Mouse (Mus musculus) brown adipose tissue, adult 24 weeks (tissue): ENCODE results near the gene Trpc5. TPM values are rescaled to one million over a fixed set of nuclear protein-coding genes. Genes with fewer than 3 reads are reported as not detected.

Experiments used
- H3K27ac ChIP-seq: fragments of 200-500 bp; replicated peaks from 2 replicates; pipeline ENCODE4 v1.5.1; 2012; ENCODE audit warnings: low read depth, mild to moderate bottlenecking, low read length
- H3K4me1 ChIP-seq: fragments of 200-500 bp; 2 replicates; pipeline ENCODE4 v1.6.1; 2012; ENCODE audit warnings: low read length, mixed read lengths; ENCODE audit not compliant: control insufficient read depth, insufficient read depth, insufficient read length
- H3K4me3 ChIP-seq: fragments of 200-500 bp; 2 replicates; pipeline ENCODE4 v1.5.1; 2012; ENCODE audit warnings: low read depth, mild to moderate bottlenecking, low read length, moderate library complexity; ENCODE audit not compliant: insufficient read depth
- polyA plus RNA-seq: library from polyadenylated mRNA; stranded (reverse); fragments of >200 nt; gene quantifications from 2 replicates; pipeline ENCODE4 v1.2.4, GENCODE M21; 2012; ENCODE audit not compliant: missing spikeins, insufficient read depth, insufficient read length

Trpc5 gene
- polyA plus RNA-seq, 1 experiment: not detected

DNA sequence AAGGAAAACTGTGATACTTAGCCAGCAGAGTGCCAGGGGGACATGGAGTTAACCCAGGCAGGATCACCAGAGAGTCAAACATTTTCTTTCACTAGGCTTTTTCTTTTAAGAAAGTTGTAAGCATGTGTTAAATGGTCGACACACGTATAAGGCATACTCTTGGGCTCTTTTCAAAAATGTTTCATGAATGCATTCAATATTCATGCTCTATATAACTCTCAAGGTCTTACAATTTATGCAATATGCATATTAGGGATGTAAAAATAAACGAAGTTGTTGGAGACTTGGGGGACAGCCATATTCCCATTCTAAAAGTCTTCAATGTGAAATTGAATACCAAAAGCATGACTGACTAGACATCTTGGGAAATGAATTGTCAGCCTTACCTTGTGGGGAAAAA is 264.1 kb downstream of the Trpc5 start:
- H3K4me3 ChIP-seq: no peak overlapping the region
- no peak overlapping the region for H3K27ac ChIP-seq
- H3K4me1 ChIP-seq: no peaks in the 10 kb centered on the region

DNA sequence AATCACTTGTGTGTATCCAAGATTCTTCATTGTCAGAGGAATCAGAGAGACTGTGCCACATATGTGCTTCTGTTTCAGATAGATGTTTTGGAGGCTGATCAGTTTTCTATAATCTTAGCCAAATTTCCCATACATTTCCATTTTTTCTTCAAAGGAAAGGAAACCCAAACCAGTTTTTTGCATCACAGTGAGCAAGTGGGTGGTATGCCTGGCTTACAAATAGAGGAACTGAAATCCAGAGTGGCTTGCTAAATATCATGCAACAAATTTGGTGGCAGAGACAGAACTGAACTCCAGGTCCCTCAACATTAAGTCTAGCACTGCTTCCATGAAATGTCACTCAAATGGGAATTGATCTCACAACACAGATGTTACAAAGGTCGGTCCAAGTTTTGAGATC is 266.9 kb downstream of the Trpc5 start:
- H3K4me1 ChIP-seq: no peaks in the 10 kb centered on the region
- no peak overlapping the region for H3K4me3 ChIP-seq
- no peak overlapping the region for H3K27ac ChIP-seq

- H3K4me3 ChIP-seq: no peak overlapping the region
- H3K4me1 ChIP-seq: no peaks in the 10 kb centered on the region
Measured at GRCm38 (mm10) chrX:144420259-144420658, 267.7 kb downstream of the Trpc5 start.

GRCm38 (mm10) chrX:144408036-144408435 is 279.9 kb downstream of the Trpc5 start:
- Histone ChIP-seq H3K4me1 (no peaks in the 10 kb centered on the region), H3K27ac (no peak overlapping the region), H3K4me3 (no peak overlapping the region)

More at GRCm38 (mm10) chrX:144420259-144420658, 267.7 kb downstream of the Trpc5 start:
- no peak overlapping the region for H3K27ac ChIP-seq

DNA sequence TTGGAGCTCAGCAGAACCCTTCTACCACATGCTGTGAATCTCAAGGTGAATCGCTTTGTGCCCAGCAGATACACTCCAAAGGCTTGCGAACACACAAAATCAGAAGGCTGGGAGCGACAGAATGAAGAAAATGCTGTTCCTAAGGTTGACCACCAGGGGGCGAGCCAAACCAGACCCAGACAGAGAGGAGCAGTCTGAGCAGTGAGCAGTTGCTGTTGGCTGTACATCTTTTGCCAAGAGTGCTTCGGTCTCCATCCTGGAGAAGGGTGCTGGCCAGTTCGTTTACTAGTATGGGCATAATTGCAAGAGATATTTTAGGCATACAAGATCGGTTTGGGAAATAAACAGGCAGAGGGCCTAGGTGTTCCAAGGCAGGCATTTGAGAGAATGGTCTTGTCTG is 284.5 kb downstream of the Trpc5 start:
- H3K4me3 ChIP-seq: no peak overlapping the region

DNA sequence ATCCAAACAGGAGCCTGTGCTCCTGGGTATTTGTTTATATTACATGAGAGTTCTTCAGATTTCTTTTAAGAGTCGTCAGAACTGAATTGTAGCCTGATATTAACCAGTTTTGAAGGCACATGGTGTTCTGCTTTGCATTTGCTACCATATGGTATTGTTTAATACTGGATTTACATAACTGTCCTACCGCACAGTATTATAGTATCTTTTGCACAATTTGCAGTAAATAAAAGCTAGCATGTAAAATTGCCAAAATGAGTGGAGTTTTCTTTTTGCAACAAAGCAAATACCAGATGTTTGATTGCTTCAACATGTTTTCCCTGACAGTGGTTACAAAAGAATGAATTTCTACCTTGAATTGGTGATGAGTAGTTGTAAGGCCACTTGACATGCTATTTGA is 313.8 kb downstream of the Trpc5 start:
- H3K27ac ChIP-seq: no peak overlapping the region
- H3K4me1 ChIP-seq: no peaks in the 10 kb centered on the region
- H3K4me3 ChIP-seq: no peak overlapping the region

More for the DNA sequence above, 284.5 kb downstream of the Trpc5 start:
- H3K4me1 ChIP-seq: no peaks in the 10 kb centered on the region
- no peak overlapping the region for H3K27ac ChIP-seq

GRCm38 (mm10) chrX:144338355-144338754 is 349.6 kb downstream of the Trpc5 start:
- H3K27ac ChIP-seq: no peak overlapping the region
- no peaks in the 10 kb centered on the region for H3K4me1 ChIP-seq
- H3K4me3 ChIP-seq: no peak overlapping the region

DNA sequence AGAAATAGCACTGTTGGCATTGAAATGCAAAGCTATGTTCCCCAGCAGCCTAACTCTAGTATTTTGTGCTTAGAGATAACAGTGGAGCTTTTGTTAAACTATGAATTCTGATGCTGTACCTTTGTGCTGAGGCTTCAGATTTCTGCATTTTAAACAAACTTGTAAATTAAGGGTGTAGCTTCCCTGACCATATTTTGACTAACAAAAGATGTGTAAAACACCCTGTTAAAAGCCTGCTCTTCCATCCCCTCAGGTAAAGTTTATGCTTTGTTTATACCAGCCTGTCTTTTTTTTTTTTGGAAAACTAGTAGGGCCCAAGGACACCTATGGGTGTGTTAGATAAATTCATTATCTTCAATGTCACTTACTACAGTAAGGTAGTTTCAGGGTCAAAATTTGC is 350.0 kb downstream of the Trpc5 start:
- H3K27ac ChIP-seq: no peak overlapping the region
- H3K4me3 ChIP-seq: no peak overlapping the region
- H3K4me1 ChIP-seq: no peaks in the 10 kb centered on the region

DNA sequence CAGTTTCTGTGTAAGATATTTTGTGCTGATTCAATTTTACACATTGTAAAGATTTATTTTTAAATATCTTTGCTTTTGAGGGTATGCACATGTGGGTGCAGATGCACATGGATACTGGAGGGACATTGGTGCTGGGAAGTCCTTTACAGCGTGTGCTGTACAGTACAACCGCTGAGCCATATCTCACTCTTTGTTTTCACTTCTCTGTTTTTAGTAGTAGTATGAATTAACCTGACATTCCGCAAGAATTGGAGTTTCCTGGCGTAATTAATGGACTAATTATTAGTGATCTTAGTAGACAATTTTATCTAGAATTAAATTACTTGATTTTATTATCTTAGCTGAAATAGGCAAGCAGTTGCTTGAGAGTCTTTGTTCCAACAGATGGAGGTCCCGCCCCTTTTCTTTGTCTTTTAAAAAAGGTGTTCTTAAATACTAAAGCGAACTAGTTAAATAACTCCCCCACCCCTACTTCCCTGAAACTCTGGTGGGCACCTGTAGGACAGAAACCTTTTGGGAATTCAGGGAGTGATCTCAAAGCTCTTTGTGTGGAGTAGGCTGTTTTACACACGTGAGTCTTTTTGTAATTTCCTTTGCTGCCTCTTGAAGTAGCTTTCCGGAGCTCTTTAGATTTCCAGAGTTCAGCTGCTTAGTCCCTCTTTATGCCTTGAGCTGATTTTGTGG is 352.5 kb downstream of the Trpc5 start:
- Histone ChIP-seq H3K4me3 (no peak overlapping the region), H3K4me1 (no peaks in the 10 kb centered on the region), H3K27ac (no peak overlapping the region)

Other genes starting within 250 kb of the Trpc5 start
- gene Trpc5os, start 231.6 kb downstream of the Trpc5 start, polyA plus RNA-seq: not detected in 2 replicates
- not detected in 2 replicates for gene Rtl4, start 727 bp upstream of the Trpc5 start, polyA plus RNA-seq